In the genomic region with DNA sequence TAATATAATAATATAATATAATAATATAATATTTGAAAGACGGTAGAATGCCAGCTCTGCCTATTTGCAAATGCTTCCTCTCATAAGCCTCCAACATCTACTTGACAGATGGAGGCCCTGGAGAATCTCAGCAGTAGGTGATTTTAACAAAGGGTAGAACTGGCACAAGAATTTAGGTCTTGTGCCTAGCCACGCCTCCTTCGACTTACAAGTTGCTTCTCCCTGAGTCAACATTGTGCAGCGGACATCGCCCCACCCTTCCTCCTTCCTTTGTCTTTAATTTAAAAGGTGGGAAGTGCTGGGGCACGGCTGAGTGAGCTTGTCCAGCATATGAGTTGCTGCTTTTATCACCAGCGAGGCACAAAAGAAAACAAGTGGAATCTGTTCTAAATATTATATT, we compare ENCODE assay signal across 11 mouse cellular contexts. TPM values are rescaled to one million over a fixed set of nuclear protein-coding genes. Genes with fewer than 3 reads are reported as not detected.
A peak's percentile ranks its signal among the peaks of the same experiment; 100 is the strongest.
DNase-seq lines count a peak whose midpoint lies in the region; TF ChIP-seq lines count a peak whose summit lies in the region.
"Had no signal": no experiment of that assay in that cellular context is flagged by ENCODE, and none has a peak within 500 bp of the region (broad histone marks: within the 10 kb centered on the region; RNA-seq: fewer than 3 reads in every experiment).

No protein-coding gene starts in this region.

- TF ChIP-seq CTCF in gastrocnemius, adult 2 months (IDR thresholded peaks at IDR 0.05): no peak

- no peak overlapping the region for H3K4me3 ChIP-seq in gastrocnemius, adult 2 months
- H3K4me3 ChIP-seq: embryonic facial prominence, embryonic 12.5 days; limb, embryonic 13.5 days had no signal

- H3K27ac ChIP-seq in gastrocnemius, adult 2 months: peak overlapping the region; percentile 59
- H3K27ac ChIP-seq: embryonic facial prominence, embryonic 12.5 days; limb, embryonic 13.5 days had no signal

- intact Hi-C loops in gastrocnemius, adult 2 months (cut with DNase I): no loop called here
- intact Hi-C loops in gastrocnemius, postnatal 36 days (cut with DNase I): no loop called here

- DNase-seq in gastrocnemius, adult 2 months: peak; percentile 30
- DNase-seq in gastrocnemius, postnatal 36 days: no peak
- peak; percentile 88 for DNase-seq in ES-CJ7 (ENCODE audit: low read depth, low spot score)
- DNase-seq in cerebellum, adult 8-10 months: peak; percentile 11
- DNase-seq in kidney, postnatal 25 days: peak; percentile 58 to 73
- no peak for DNase-seq in neural tube, embryonic 10.5 days (ENCODE audit: extremely low spot score, low spot score)
- DNase-seq in frontal cortex, postnatal 25 days (ENCODE audit: low spot score in 2 of 2): no peak
- no peak for DNase-seq in T-cell, adult 2 months (ENCODE audit: low spot score)

RNA-seq across cellular contexts. Expression of a gene that starts 32.8 kb away (rescaled TPM):
- under 1 TPM; 0.33 to 0.47 TPM for total RNA-seq in gastrocnemius, adult 2 months (2021)
- total RNA-seq in gastrocnemius, postnatal 36 days (2021): under 1 TPM; 0.56 to 0.57 TPM

RNA-seq across cellular contexts. Expression of a gene that starts 32.9 kb away (rescaled TPM):
- total RNA-seq in gastrocnemius, adult 2 months (2021): under 1 TPM in 1 of 2 experiments, not detected in 1; 0.11 TPM
- under 1 TPM in 1 of 2 experiments, not detected in 1; 0.08 TPM for total RNA-seq in gastrocnemius, postnatal 36 days (2021)
- total RNA-seq: megakaryocyte-erythroid progenitor cell, adult 5-6 weeks had no signal

Comparison
In these comparisons a context has a peak if more than half of its experiments do, and no peak if none do; other contexts are left out.
1. DNase-seq: peak in gastrocnemius, adult 2 months (single experiment), ES-CJ7 (single experiment), cerebellum, adult 8-10 months (single experiment) and kidney, postnatal 25 days (2 of 2); none in gastrocnemius, postnatal 36 days (0 of 2), neural tube, embryonic 10.5 days (single experiment), frontal cortex, postnatal 25 days (0 of 2) and T-cell, adult 2 months (single experiment).